Mouse (Mus musculus): ENCODE measurements around the gene Klhl41. TPM values are rescaled to one million over a fixed set of nuclear protein-coding genes. Genes with fewer than 3 reads are reported as not detected.

Gene Klhl41
- total RNA-seq, 1 experiment from 2014 or later, result not detected

Other genes starting within 250 kb of the Klhl41 start
- gene Lrp2, start 84.1 kb upstream of the Klhl41 start, total RNA-seq (2017), result not detected in 3 replicates
- gene Bbs5, start 22.9 kb upstream of the Klhl41 start, total RNA-seq (2017), result 1.6 TPM in 1 of 3 replicates, not detected in the others
- gene Fastkd1, start 43.4 kb downstream of the Klhl41 start, total RNA-seq (2017), result 3.7 to 6.9 TPM (median 4.7 TPM) in 3 replicates
- gene Ppig, start 52.4 kb downstream of the Klhl41 start, total RNA-seq (2017), result 97.7 to 171 TPM (median 114 TPM) in 3 replicates
- 0.29 to 1.6 TPM in 2 of 3 replicates, not detected in the other for gene Ccdc173, start 119.5 kb downstream of the Klhl41 start, total RNA-seq (2017)
- 37.0 to 42.6 TPM (median 39.9 TPM) in 3 replicates for gene Phospho2, start 119.5 kb downstream of the Klhl41 start, total RNA-seq (2017)
- gene Klhl23, start 151.8 kb downstream of the Klhl41 start, total RNA-seq (2017), result 0.58 to 0.75 TPM in 2 of 3 replicates, not detected in the other
- 366 to 443 TPM (median 393 TPM) in 3 replicates for gene Ssb, start 191.4 kb downstream of the Klhl41 start, total RNA-seq (2017)
- 11.0 to 31.6 TPM (median 23.8 TPM) in 3 replicates for gene Mettl5, start 215.5 kb downstream of the Klhl41 start, total RNA-seq (2017)
- gene Ubr3, start 227.1 kb downstream of the Klhl41 start, total RNA-seq (2017), result 45.1 to 118 TPM (median 111 TPM) in 3 replicates

Measured in monocyte, adult 5-6 weeks (primary cell).